Mouse (Mus musculus): ENCODE data around the gene Zscan4-ps2.
"Not testable (repeated sequence)": the region's sequence is repeated elsewhere in the genome, so short reads cannot be mapped to it uniquely, and the experiment has no call there.

Gene Zscan4-ps2

DNA sequence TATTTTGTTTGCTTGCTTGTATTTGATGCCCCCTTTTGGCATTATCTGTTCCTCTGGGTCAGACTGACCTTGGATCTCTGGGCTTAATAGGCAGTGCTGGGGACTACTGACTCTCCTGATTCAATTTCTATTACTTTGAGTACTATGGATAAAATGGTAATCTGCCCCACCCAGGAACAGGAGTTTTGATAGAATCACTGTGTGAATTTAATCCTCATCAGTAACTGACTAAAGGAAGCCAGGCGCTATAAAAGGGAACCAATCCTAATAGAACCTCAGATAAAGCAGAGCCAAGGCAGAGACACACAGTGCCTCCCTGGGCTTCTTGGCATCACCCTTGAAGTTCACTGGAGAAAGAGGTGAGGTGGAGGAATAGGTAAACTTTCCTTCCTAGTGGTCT is at the start of gene Zscan4-ps2:
Gene Zscan4-ps2 (plus strand): TSS at position 301 of the 400 bp plus-strand sequence.
- DNase-seq (ENCODE audit: low spot score): not testable (repeated sequence)
